Mouse (Mus musculus): ENCODE data around the gene Phldb3.
"Not testable (repeated sequence)": the region's sequence is repeated elsewhere in the genome, so short reads cannot be mapped to it uniquely, and the experiment has no call there.

The Phldb3 gene

GRCm38 (mm10) chr7:24594309-24594803 lies 16.2 kb upstream of the Phldb3 start:
- no peak for DNase-seq (ENCODE audit: low read depth)

GRCm38 (mm10) chr7:24595464-24595863 lies 15.1 kb upstream of the Phldb3 start:
- no peak for DNase-seq (ENCODE audit: low read depth)

- no peak for DNase-seq (ENCODE audit: low read depth)
Observed at GRCm38 (mm10) chr7:24598121-24598520, 12.4 kb upstream of the Phldb3 start.

- no peak for DNase-seq (ENCODE audit: low read depth)
Observed at GRCm38 (mm10) chr7:24599211-24600067, 11.1 kb upstream of the Phldb3 start.

- DNase-seq (ENCODE audit: low read depth), result peak; percentile 94
Observed at GRCm38 (mm10) chr7:24600941-24601597, 9.5 kb upstream of the Phldb3 start.

GRCm38 (mm10) chr7:24605561-24605960 lies 5.0 kb upstream of the Phldb3 start:
- no peak for DNase-seq (ENCODE audit: low read depth)

DNA sequence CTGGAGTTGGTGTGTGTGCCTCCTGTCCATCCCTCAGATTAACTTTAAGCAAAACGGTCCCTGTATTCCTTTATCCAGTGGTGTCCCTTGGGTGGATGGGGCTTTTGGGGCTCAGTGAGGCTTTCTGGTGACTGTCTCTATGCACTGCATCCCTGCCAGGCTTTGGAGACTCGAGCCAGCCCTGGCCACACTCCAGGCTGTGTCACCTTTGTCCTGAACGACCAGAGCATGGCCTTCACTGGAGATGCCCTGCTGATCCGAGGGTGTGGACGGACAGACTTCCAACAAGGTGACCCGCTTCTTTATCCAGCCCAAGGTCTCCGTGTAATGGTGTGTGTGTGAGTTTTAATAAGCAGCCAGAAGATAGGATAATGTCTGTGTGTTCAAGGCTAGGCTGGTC lies 4.5 kb upstream of the Phldb3 start:
- no peak for DNase-seq (ENCODE audit: low read depth)

DNA sequence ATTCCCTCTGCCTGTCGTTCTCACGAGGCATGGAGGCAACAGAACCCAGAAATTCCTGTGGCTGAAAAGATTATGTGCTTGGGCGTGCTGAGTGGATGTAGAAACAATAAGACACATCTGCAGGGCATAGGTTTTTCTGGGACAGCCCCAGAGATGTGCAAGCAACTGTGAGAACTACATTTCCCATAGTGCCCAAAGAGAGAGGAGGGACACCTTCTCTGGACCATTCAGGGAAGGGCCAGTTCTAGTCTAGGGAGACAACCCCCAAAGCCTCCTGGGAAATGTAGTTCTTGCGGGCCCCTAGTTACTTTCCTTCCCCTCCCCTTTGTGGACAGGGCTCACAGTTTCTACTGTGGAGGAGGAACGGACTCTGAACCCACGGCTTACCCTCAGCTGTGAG lies 2.5 kb upstream of the Phldb3 start:
- DNase-seq (ENCODE audit: low read depth), result peak; percentile 67

DNA sequence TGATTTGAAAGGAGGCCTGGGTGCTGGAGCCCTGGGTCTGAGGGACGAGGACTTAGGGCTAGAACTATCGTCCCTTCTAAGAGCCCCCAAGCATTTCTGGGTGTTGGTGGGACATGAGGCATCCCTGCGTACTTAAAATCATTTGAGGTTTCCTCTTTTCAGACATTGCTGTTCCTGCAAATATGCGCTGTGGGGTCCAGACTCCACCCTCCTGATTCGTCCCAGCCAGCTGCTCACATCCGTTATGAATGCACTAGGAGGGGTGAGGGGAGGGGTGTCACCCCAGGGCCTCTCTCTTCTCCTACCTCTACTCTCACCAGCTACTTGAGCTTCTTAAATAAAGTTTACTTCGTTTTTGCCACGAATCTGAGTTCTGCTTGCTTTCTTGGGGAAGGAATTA lies 2.0 kb upstream of the Phldb3 start:
- DNase-seq (ENCODE audit: low read depth), result no peak

DNA sequence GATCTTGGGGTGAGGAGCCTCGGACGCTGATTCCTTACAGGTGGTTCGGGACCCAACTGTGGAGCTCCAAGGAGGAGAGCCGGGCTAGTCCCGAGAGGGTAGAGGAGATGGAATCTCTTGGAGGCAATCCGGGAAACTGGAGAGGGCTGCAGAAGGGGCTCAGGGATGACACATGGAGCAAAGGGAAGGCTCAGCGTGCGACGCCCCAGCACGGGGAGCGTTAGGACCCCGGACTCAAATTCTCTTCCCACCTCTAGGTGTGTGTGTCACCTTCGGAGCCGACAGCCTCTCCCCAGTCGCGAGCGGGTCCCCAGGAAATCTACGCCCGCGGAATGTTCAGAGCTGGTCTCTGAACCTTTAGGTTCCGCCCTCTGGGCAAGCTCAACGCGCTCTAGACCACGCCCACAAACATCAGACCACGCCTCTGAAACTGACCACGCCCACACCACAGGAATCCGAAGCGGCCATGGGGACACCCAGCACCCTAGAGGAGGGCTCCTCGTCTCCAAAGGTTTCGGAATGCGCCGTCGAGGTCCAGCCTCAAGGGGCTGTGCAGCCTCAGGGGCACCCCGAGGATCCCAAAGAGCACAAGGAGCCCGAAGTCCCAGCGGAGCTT lies 424 bp downstream of the Phldb3 start:
- DNase-seq (ENCODE audit: low read depth), result peak; percentile 95

GRCm38 (mm10) chr7:24611709-24612108 lies 1.1 kb downstream of the Phldb3 start:
- DNase-seq (ENCODE audit: low read depth), result no peak

DNA sequence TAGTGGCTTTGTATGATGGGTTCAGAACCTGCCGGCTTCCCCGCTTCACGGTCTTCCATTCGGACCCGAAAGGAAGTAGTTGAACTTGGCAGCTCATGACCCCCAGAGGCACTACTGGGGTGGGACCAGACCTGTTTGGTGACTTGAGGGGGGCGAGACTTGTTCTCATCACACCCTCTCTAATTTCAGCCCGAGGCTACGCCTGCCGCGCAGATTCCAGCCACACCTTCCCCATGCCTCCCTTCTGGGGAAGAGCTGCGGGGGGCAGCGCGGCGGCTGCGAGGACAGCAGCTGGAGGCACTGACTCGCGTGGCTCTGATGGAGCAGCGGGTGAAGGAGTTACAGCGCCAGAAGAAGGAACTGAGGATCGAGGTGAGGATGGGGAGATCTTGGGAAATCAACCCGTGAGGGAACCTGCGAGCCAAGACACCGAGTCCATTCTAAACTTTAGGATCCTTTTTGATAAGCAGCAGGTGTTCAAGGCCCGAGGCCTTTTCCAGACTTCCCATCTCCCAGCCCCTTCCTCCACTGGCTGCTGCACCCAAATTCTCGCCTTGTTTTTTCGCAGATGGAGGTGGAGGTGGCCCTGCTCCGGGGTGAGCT lies 1.8 kb downstream of the Phldb3 start:
- no peak for DNase-seq (ENCODE audit: low read depth)

- no peak for DNase-seq (ENCODE audit: low read depth)
Observed at GRCm38 (mm10) chr7:24614816-24615215, 4.3 kb downstream of the Phldb3 start.

- DNase-seq (ENCODE audit: low read depth), result no peak
Observed at GRCm38 (mm10) chr7:24617763-24618162, 7.2 kb downstream of the Phldb3 start.

DNA sequence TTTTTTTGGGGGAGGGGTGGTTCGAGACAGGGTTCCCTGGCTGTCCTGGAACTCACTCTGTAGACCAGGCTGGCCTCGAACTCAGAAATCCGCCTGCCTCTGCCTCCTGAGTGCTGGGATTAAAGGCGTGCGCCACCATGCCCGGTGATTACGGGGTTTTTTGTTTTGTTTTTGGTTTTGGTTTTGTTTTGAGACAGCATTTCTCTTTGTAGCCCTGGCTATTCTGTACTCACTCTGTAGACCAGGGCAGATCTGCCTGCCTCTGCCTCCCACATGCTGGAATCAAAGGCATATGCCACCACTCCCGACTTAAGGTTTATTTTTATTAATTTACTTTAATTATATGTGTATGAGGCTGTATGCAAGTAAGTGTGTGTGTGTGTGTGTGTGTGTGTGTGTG lies 7.8 kb downstream of the Phldb3 start:
- not testable (repeated sequence) for DNase-seq (ENCODE audit: low read depth)

- DNase-seq (ENCODE audit: low read depth), result no peak
Observed at GRCm38 (mm10) chr7:24619671-24620397, 9.3 kb downstream of the Phldb3 start.

DNA sequence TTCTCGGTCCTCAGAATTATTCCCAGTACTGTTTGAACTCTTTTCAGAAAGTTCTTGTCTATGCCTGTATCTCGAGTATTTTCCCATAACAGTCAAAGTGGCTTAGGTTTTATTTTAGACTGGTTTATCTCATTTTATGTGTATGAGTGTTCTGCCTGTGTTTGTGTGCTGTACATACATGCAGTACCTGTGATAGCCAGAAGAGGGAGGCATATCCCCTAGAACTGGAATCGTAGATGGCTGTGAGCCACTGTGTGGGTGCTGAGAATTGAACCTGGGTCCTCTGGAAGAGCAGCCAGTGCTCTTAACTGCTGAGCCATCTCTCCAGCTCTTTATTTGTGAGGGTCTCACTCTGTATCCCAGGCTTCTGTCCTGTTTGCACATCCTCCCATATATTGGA lies 10.6 kb downstream of the Phldb3 start:
- DNase-seq (ENCODE audit: low read depth), result no peak

DNA sequence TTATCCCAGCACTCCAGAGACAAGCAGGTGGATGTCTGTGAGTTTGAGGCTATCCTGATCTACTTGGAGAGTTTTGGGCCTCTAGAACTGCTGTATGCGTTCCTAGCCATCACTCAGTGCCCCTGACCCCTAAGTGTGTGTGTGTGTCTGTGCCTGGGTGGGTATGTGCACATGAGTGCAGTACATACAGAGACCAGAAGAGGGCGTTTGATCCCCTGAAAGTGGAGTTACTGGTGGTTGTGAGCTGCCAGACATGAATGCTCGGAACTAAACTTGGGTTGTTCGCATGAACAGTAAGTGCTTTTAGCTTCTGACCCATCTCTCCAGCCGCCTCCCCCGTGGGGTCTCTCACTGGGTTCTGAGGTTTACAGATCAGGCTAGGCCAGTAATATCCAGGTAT lies 12.4 kb downstream of the Phldb3 start:
- DNase-seq (ENCODE audit: low read depth), result no peak

- peak; percentile 76 for DNase-seq (ENCODE audit: low read depth)
Observed at GRCm38 (mm10) chr7:24628685-24629610, 18.4 kb downstream of the Phldb3 start.

DNA sequence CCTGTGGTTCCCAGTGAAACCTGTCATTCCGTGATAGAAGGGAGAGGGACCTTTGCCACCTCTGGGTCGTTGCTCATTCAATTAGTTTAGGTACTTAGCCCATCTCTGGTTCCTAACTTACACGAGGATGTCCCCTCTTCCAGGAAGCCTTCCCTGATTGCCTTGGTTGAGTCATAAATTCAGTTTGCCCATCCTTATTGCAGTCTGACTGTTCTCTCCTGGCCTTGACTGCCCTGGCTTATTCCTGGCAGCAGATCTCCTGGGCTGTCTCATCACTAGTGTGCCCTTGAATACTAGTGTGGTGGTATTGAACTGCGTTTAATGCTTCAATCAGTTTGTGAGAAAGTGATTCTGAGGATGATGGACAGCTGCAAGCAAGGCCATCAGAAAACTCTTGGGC lies 19.1 kb downstream of the Phldb3 start:
- no peak for DNase-seq (ENCODE audit: low read depth)

All from c-Kit-positive CD71-positive TER-119-negative erythroid progenitor cells, embryonic 14.5 days (primary cell).